Mouse (Mus musculus) cerebellum, postnatal 4 days (tissue): Measurements from ENCODE around the gene H2-DMb1.

Source experiments
- DNase-seq, 2 experiments: peaks; one replicate each; pipeline ENCODE4 v3.0.0; 2022; ENCODE audit warnings: low spot score in 2 of 2, mixed read lengths in 1 of 2

The H2-DMb1 gene

GRCm38 (mm10) chr17:34192852-34193251 is 40.0 kb downstream of the H2-DMb1 start:
- no peak for DNase-seq

GRCm38 (mm10) chr17:34193468-34193867 is 40.6 kb downstream of the H2-DMb1 start:
- no peak for DNase-seq

- no peak for DNase-seq
These were observed 41.9 kb downstream of the H2-DMb1 start for GRCm38 (mm10) chr17:34194723-34195122.

- DNase-seq, result no peak
These were observed 43.6 kb downstream of the H2-DMb1 start for GRCm38 (mm10) chr17:34196491-34196890.

GRCm38 (mm10) chr17:34196941-34197894 is 44.3 kb downstream of the H2-DMb1 start, which contains the start of gene Psmb8:
Gene Psmb8 (plus strand): TSS chr17:34197721.
- peak in 1 of 2 experiments; percentile 77 for DNase-seq

- DNase-seq, result no peak
These were observed 45.1 kb downstream of the H2-DMb1 start for GRCm38 (mm10) chr17:34197904-34198520.

- no peak for DNase-seq
These were observed 45.6 kb downstream of the H2-DMb1 start for GRCm38 (mm10) chr17:34198521-34198912.

- no peak for DNase-seq
These were observed 46.3 kb downstream of the H2-DMb1 start for GRCm38 (mm10) chr17:34199050-34199619.

GRCm38 (mm10) chr17:34200047-34200446 is 47.2 kb downstream of the H2-DMb1 start:
- DNase-seq, result no peak

GRCm38 (mm10) chr17:34200772-34201505 is 48.1 kb downstream of the H2-DMb1 start:
- no peak for DNase-seq

- no peak for DNase-seq
These were observed 48.7 kb downstream of the H2-DMb1 start for GRCm38 (mm10) chr17:34201506-34202055.

- no peak for DNase-seq
These were observed 50.0 kb downstream of the H2-DMb1 start for GRCm38 (mm10) chr17:34202760-34203442.

GRCm38 (mm10) chr17:34203444-34203843 is 50.6 kb downstream of the H2-DMb1 start, which contains the start of gene Tap2:
Gene Tap2 (plus strand): TSS chr17:34203527.
- no peak for DNase-seq

- DNase-seq, result peak; percentile 79 to 87
These were observed 51.6 kb downstream of the H2-DMb1 start for GRCm38 (mm10) chr17:34204303-34205010.

- no peak for DNase-seq
These were observed 52.3 kb downstream of the H2-DMb1 start for GRCm38 (mm10) chr17:34205021-34205745.

- DNase-seq, result no peak
These were observed 52.9 kb downstream of the H2-DMb1 start for GRCm38 (mm10) chr17:34205746-34206176.

- DNase-seq, result no peak
These were observed 53.9 kb downstream of the H2-DMb1 start for GRCm38 (mm10) chr17:34206731-34207130.

- DNase-seq, result no peak
These were observed 54.6 kb downstream of the H2-DMb1 start for GRCm38 (mm10) chr17:34207456-34207855.

- no peak for DNase-seq
These were observed 55.0 kb downstream of the H2-DMb1 start for GRCm38 (mm10) chr17:34207866-34208265.
